In genomic region chr3:140150530-140150951, GRCm38 (mm10) we compare ENCODE assay signal across 14 mouse cellular contexts.
DNase-seq lines count a peak whose midpoint lies in the region; ATAC-seq and TF ChIP-seq lines count a peak whose summit lies in the region.
"Had no signal": no experiment of that assay in that cellular context is flagged by ENCODE, and none has a peak within 500 bp of the region (broad histone marks: within the 10 kb centered on the region; RNA-seq: fewer than 3 reads in every experiment).

No protein-coding gene starts in this region.

- no peak overlapping the region for H3K9ac ChIP-seq in lung, embryonic 14.5 days
- no peak overlapping the region for H3K9ac ChIP-seq in forebrain, embryonic 15.5 days (replicated peaks)
- no peak overlapping the region for H3K9ac ChIP-seq in midbrain, embryonic 16.5 days (ENCODE audit: low read depth, low read length)
- H3K9ac ChIP-seq: embryonic facial prominence, embryonic 12.5 days; heart, embryonic 13.5 days; liver, embryonic 15.5 days had no signal

- peak; percentile 28 to 54 for DNase-seq in cerebellum, postnatal 10 days
- no peak for DNase-seq in cerebellum, adult 9-11 months
- peak; percentile 76 for DNase-seq in lung, embryonic 14.5 days
- DNase-seq in lung, postnatal 36 days, result no peak
- DNase-seq in adipocyte (ENCODE audit: low spot score), result no peak
- DNase-seq in right cerebral cortex, postnatal 14 days, result no peak
- DNase-seq: cerebellum, adult 11 months; kidney, postnatal 14 days had no signal

- TF ChIP-seq CTCF in lung, embryonic 14.5 days (IDR thresholded peaks at IDR 0.05; ENCODE audit: low read depth), result no peak

- ATAC-seq in lung, embryonic 14.5 days (ENCODE audit: insufficient read depth), result no peak
- peak; percentile 59; the same call in 1 of the 2 replicates for ATAC-seq in forebrain, embryonic 15.5 days (replicated peaks)
- peak; percentile 73; the same call in 1 of the 2 replicates for ATAC-seq in midbrain, embryonic 16.5 days

- H3K4me3 ChIP-seq in lung, embryonic 14.5 days (ENCODE audit: low read depth, low read length), result no peak overlapping the region
- H3K4me3 ChIP-seq in forebrain, embryonic 15.5 days, result no peak overlapping the region
- no peak overlapping the region for H3K4me3 ChIP-seq in midbrain, embryonic 16.5 days (ENCODE audit: low read depth, low read length)
- H3K4me3 ChIP-seq: embryonic facial prominence, embryonic 12.5 days; heart, embryonic 13.5 days; liver, embryonic 15.5 days had no signal

- no peak overlapping the region for H3K27ac ChIP-seq in lung, embryonic 14.5 days (ENCODE audit: low read depth)
- H3K27ac ChIP-seq in forebrain, embryonic 15.5 days (replicated peaks), result no peak overlapping the region
- H3K27ac ChIP-seq in midbrain, embryonic 16.5 days (ENCODE audit: low read length), result no peak overlapping the region
- H3K27ac ChIP-seq: embryonic facial prominence, embryonic 12.5 days; heart, embryonic 13.5 days; liver, embryonic 15.5 days had no signal

- no peaks in the 10 kb centered on the region for H3K27me3 ChIP-seq in lung, embryonic 14.5 days (ENCODE audit: insufficient read depth, low read length)
- H3K27me3 ChIP-seq in forebrain, embryonic 15.5 days, result no peaks in the 10 kb centered on the region
- H3K27me3 ChIP-seq in midbrain, embryonic 16.5 days (ENCODE audit: control insufficient read depth, insufficient read depth, low read depth, low read length), result no peaks in the 10 kb centered on the region
- H3K27me3 ChIP-seq: embryonic facial prominence, embryonic 12.5 days; heart, embryonic 13.5 days; liver, embryonic 15.5 days had no signal

- no peaks in the 10 kb centered on the region for H3K36me3 ChIP-seq in lung, embryonic 14.5 days (ENCODE audit: insufficient read depth)
- no peaks in the 10 kb centered on the region for H3K36me3 ChIP-seq in forebrain, embryonic 15.5 days
- H3K36me3 ChIP-seq in midbrain, embryonic 16.5 days (ENCODE audit: control insufficient read depth, insufficient read depth, low read length), result no peaks in the 10 kb centered on the region
- H3K36me3 ChIP-seq: embryonic facial prominence, embryonic 12.5 days; G1E; heart, embryonic 13.5 days; liver, embryonic 15.5 days had no signal

- H3K4me1 ChIP-seq in lung, embryonic 14.5 days (ENCODE audit: insufficient read depth), result no peaks in the 10 kb centered on the region
- H3K4me1 ChIP-seq in forebrain, embryonic 15.5 days, result peaks cover 8% of the 10 kb centered on the region
- H3K4me1 ChIP-seq in midbrain, embryonic 16.5 days (ENCODE audit: control insufficient read depth, insufficient read depth, low read length), result 0 out of 2 replicates have a peak, but pooled peaks cover 3% of the 10 kb centered on the region
- H3K4me1 ChIP-seq: embryonic facial prominence, embryonic 12.5 days; heart, embryonic 13.5 days; liver, embryonic 15.5 days had no signal

- H3K9me3 ChIP-seq in lung, embryonic 14.5 days (ENCODE audit: low read depth, low read length), result no peaks in the 10 kb centered on the region
- H3K9me3 ChIP-seq in forebrain, embryonic 15.5 days, result no peaks in the 10 kb centered on the region
- H3K9me3 ChIP-seq in midbrain, embryonic 16.5 days (replicated peaks; ENCODE audit: control insufficient read depth, low read length, poor library complexity, severe bottlenecking), result no peaks in the 10 kb centered on the region
- H3K9me3 ChIP-seq: embryonic facial prominence, embryonic 12.5 days; G1E; heart, embryonic 13.5 days; liver, embryonic 15.5 days had no signal

- 55% methylated on average over 7 of the region's 7 CpGs for WGBS in lung, embryonic 14.5 days
- WGBS in forebrain, embryonic 15.5 days, result 4% methylated on average over 7 of the region's 7 CpGs
- WGBS in midbrain, embryonic 16.5 days, result 23% methylated on average over 7 of the region's 7 CpGs

- H3K4me2 ChIP-seq in lung, embryonic 14.5 days, result no peak overlapping the region
- H3K4me2 ChIP-seq in forebrain, embryonic 15.5 days (replicated peaks), result no peak overlapping the region
- H3K4me2 ChIP-seq in midbrain, embryonic 16.5 days (ENCODE audit: low read length), result no peak overlapping the region
- H3K4me2 ChIP-seq: embryonic facial prominence, embryonic 12.5 days; heart, embryonic 13.5 days; liver, embryonic 15.5 days had no signal

Comparison
In these comparisons a context has a peak if more than half of its experiments do, and no peak if none do; other contexts are left out.
1. DNase-seq: peak in cerebellum, postnatal 10 days (2 of 2) and lung, embryonic 14.5 days (single experiment); none in cerebellum, adult 9-11 months (single experiment), lung, postnatal 36 days (single experiment), adipocyte (single experiment) and right cerebral cortex, postnatal 14 days (single experiment).